Mouse (Mus musculus) midbrain, postnatal 0 days (tissue): ENCODE measurements at regions not wholly inside any gene's neighbourhood (a gene's known extent, or its start where the extent isn't known, plus 50 kb on each side); places are given as distances from the start of the nearest gene placed in this dataset.

Experiments
- ATAC-seq: fragments of 200-750 bp; cut with Nextera tagmentation; 2 replicates; pipeline ENCODE4 v1.8.0; 2017; ENCODE audit warnings: moderate number of reproducible peaks, mild to moderate bottlenecking, moderate TSS enrichment, moderate library complexity; ENCODE audit not compliant: low FRiP score
- DNase-seq: peaks from one replicate; pipeline ENCODE4 v3.0.0-alpha.2; 2015; ENCODE audit warnings: low spot score
- H3K27ac ChIP-seq: fragments of 300-500 bp; sonication (generic); 2 replicates; pipeline ENCODE4 v1.5.1; 2014; ENCODE audit warnings: low read depth, mild to moderate bottlenecking, low read length, mixed read lengths
- H3K27me3 ChIP-seq: fragments of 300-500 bp; sonication (generic); 2 replicates; pipeline ENCODE4 v1.6.1; 2014; ENCODE audit warnings: low read length, control low read depth, mixed read lengths; ENCODE audit not compliant: insufficient read depth
- H3K36me3 ChIP-seq: fragments of 300-500 bp; sonication (generic); 2 replicates; pipeline ENCODE4 v1.6.1; 2014; ENCODE audit warnings: low read length, control low read depth, mixed read lengths; ENCODE audit not compliant: insufficient read depth
- H3K4me1 ChIP-seq: fragments of 300-500 bp; sonication (generic); 2 replicates; pipeline ENCODE4 v1.6.1; 2014; ENCODE audit warnings: mild to moderate bottlenecking, control low read depth, antibody characterized with exemption, low read length, mixed read lengths; ENCODE audit not compliant: insufficient read depth
- H3K4me2 ChIP-seq: fragments of 300-500 bp; sonication (generic); 2 replicates; pipeline ENCODE4 v1.6.1; 2014; ENCODE audit warnings: low read depth, mild to moderate bottlenecking, low read length, mixed read lengths; ENCODE audit not compliant: poor library complexity, severe bottlenecking
- H3K4me3 ChIP-seq: fragments of 300-500 bp; sonication (generic); 2 replicates; pipeline ENCODE4 v1.5.1; 2014; ENCODE audit warnings: low read depth, mild to moderate bottlenecking, low read length, moderate library complexity
- H3K9ac ChIP-seq: fragments of 300-500 bp; sonication (generic); replicated peaks from 2 replicates; pipeline ENCODE4 v1.6.1; 2014; ENCODE audit warnings: mild to moderate bottlenecking, low read length, moderate library complexity, mixed read lengths; ENCODE audit not compliant: poor library complexity, severe bottlenecking
- H3K9me3 ChIP-seq: fragments of 300-500 bp; sonication (generic); 2 replicates; pipeline ENCODE4 v1.6.1; 2016; ENCODE audit warnings: low read length, control low read depth
- CTCF ChIP-seq: IDR thresholded peaks from 2 replicates; pipeline ENCODE4 v1.5.1; 2016; ENCODE audit warnings: antibody characterized with exemption, mild to moderate bottlenecking
- WGBS: fragments of 180-500 bp; shearing (Covaris S2); extraction: QIAGEN DNeasy Blood & Tissue Kit; methylation state at CpG from one replicate; pipeline ENCODE4 v1.1.7; 2014; 5-methylcytosine and 5-hydroxymethylcytosine counted together

DNA sequence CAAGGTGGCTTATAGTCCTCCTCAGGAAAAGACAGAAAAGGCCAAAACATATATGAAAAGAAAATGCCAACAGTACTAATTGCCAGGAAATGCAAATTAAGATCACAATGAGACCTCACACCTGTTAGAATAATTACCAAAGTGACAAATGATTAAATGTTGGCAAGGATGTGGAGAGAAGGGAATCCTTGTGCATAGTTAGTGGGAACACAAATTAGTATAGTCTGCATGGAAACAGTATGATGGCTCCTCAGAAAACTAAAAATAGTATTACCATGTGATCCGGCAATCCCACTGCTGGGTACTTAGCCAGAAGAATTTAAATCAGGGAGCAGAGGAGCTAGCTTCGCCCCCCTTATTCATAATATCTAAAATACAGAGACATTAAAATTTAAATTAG is 170.3 kb upstream of the Grm3 start:
- no peaks in the 10 kb centered on the region for H3K4me1 ChIP-seq
- H3K9me3 ChIP-seq = no peaks in the 10 kb centered on the region
- H3K27me3 ChIP-seq = no peaks in the 10 kb centered on the region
- DNase-seq (peak; percentile 7), ATAC-seq (no peak)
- H3K4me2 ChIP-seq = no peak overlapping the region
- TF ChIP-seq CTCF = no peak
- no peak overlapping the region for H3K27ac ChIP-seq
- 49% methylated on average over 2 of the region's 2 CpGs for WGBS
- no peak overlapping the region for H3K9ac ChIP-seq
- no peaks in the 10 kb centered on the region for H3K36me3 ChIP-seq
- no peak overlapping the region for H3K4me3 ChIP-seq

DNA sequence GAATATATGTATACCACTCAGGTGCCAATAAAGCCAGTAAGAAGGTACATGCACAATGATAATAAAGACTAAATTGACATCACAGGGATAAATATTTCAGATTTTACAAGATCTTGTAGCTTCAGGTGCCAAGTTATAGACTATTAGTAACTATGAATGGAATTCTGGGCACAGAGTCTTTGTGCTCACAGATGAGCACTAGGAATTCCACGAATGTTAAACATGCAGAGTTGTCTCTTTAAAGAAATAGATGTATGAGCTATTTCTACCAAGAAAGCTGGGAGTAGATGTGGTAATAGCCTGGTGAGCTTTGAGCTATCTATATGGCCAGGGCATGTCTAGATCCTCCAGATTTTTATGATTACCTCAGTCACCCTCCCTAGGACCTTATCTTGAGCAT is 153.1 kb upstream of the Grm3 start:
- no peaks in the 10 kb centered on the region for H3K27me3 ChIP-seq
- TF ChIP-seq CTCF = no peak
- H3K27ac ChIP-seq = no peak overlapping the region
- no peak for ATAC-seq
- no peak overlapping the region for H3K4me2 ChIP-seq
- H3K36me3 ChIP-seq = no peaks in the 10 kb centered on the region
- H3K4me1 ChIP-seq = no peaks in the 10 kb centered on the region
- H3K9ac ChIP-seq = no peak overlapping the region
- 72% methylated on average over 1 of the region's 1 CpGs for WGBS
- H3K9me3 ChIP-seq = no peaks in the 10 kb centered on the region
- no peak overlapping the region for H3K4me3 ChIP-seq
- no peak for DNase-seq

DNA sequence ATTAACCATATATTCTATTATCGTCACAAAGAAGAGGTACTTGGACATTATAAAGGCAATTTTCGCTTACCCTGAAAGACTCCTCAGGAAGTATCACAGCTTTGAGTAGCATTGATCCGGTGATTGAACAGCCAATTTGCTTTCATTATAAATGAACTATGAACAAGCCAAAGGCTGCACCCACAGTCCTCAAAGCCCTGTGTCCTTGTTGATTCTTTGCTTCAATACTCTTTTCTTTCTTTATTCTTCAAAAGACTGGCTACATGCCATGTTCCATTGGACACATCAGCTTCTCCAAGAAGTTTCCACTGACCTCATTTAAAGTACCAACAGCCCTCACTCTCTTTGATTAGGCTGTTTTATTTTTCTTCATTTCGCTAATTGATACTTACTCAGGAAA is 144.1 kb upstream of the Grm3 start:
- WGBS = 71% methylated on average over 4 of the region's 4 CpGs
- H3K36me3 ChIP-seq = no peaks in the 10 kb centered on the region
- no peak overlapping the region for H3K4me2 ChIP-seq
- ATAC-seq (no peak), DNase-seq (no peak)
- H3K27me3 ChIP-seq = no peaks in the 10 kb centered on the region
- no peak for TF ChIP-seq CTCF
- H3K27ac ChIP-seq = no peak overlapping the region
- H3K9me3 ChIP-seq = no peaks in the 10 kb centered on the region
- no peak overlapping the region for H3K4me3 ChIP-seq
- no peak overlapping the region for H3K9ac ChIP-seq
- H3K4me1 ChIP-seq = no peaks in the 10 kb centered on the region

DNA sequence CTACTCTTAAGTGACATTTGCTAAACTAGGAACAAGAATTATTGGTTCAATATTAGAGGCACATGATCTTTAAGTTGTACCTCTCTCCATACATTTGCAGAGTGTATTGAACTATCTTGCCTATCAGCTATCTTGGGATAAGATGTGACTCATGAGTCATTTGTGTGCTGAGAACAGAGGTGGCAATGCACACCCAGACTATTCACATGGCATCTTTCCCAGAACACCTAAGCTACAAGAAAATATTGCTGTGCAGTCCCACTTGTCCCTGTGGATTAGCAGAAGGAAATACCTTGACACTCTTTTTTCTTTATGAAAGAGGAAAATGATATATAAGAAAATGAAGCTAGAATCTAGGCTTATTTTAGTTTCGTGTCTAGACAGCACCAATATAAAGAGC is 104.8 kb upstream of the Grm3 start:
- Histone ChIP-seq H3K27ac (no peak overlapping the region), H3K4me2 (no peak overlapping the region), H3K36me3 (no peaks in the 10 kb centered on the region), H3K4me3 (no peak overlapping the region), H3K9ac (no peak overlapping the region), H3K9me3 (no peaks in the 10 kb centered on the region), H3K4me1 (no peaks in the 10 kb centered on the region), H3K27me3 (no peaks in the 10 kb centered on the region)
- WGBS = 77% methylated on average over 1 of the region's 1 CpGs
- TF ChIP-seq CTCF = no peak
- DNase-seq = no peak
- ATAC-seq = no peak

DNA sequence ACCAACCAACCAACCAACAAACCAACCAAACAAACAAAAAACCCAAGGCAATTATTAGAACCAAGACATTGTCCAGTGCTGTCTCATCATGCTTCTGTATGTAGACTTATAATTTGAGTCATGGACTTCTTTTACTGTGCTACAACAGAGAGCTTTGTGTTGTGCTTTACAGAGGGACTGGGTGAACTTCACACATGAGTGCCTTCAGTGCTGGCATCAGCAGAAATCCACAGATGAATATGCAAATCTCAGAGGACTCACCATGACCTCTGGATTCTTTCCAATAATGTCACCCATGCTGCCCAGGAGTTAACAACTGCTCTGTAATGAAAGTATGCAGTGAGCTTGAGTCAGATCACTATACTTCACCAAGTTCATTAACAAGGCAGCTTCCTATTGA is 76.7 kb upstream of the Grm3 start:
- Histone ChIP-seq H3K27me3 (no peaks in the 10 kb centered on the region), H3K36me3 (no peaks in the 10 kb centered on the region), H3K27ac (no peak overlapping the region), H3K4me2 (no peak overlapping the region), H3K4me3 (no peak overlapping the region), H3K9ac (no peak overlapping the region), H3K4me1 (no peaks in the 10 kb centered on the region), H3K9me3 (no peaks in the 10 kb centered on the region)
- no peak for TF ChIP-seq CTCF
- DNase-seq (peak; percentile 1), ATAC-seq (no peak; the same call in 1 of the 2 replicates)

DNA sequence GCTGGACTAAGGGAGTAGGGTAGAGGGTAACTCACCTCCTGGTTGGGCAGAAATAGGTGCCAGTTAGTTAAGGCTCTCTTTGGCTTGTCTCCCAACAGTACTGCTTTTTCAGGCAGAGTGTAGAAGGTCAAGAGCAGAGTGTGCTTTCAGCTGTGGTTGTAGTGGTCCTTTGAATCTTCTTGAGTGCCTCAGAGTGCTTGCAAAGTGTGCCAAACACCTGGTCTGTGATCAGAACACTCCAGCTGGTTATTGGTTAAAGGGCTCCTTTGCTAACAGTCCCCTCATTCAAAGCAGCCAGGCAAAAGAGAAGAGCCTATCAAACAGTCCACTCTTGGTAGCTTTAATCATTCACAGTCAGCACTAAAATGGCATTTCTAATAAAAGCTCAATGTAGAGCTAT is 56.1 kb upstream of the Grm3 start:
- no peak for DNase-seq
- no peak for TF ChIP-seq CTCF
- H3K4me1 ChIP-seq = no peaks in the 10 kb centered on the region

More for the DNA sequence above, 56.1 kb upstream of the Grm3 start:
- Histone ChIP-seq H3K27ac (no peak overlapping the region), H3K27me3 (no peaks in the 10 kb centered on the region), H3K9ac (no peak overlapping the region), H3K36me3 (no peaks in the 10 kb centered on the region), H3K4me2 (no peak overlapping the region), H3K4me3 (no peak overlapping the region), H3K9me3 (no peaks in the 10 kb centered on the region)
- no peak for ATAC-seq
